Mouse (Mus musculus): ENCODE results near the gene 1700109H08Rik. TPM values are rescaled to one million over a fixed set of nuclear protein-coding genes. Genes with fewer than 3 reads are reported as not detected.
"Not testable (repeated sequence)": the region's sequence is repeated elsewhere in the genome, so short reads cannot be mapped to it uniquely, and the experiment has no call there.

Gene 1700109H08Rik
- polyA plus RNA-seq, 1 experiment from 2014 or later: 3.0 TPM

GRCm38 (mm10) chr5:3600790-3601189 lies 29.4 kb downstream of the 1700109H08Rik start:
- Histone ChIP-seq H3K9me3 (no peaks in the 10 kb centered on the region), H3K27ac (no peak overlapping the region), H3K4me1 (0 out of 2 replicates have a peak, but pooled peaks cover 3% of the 10 kb centered on the region), H3K4me3 (no peak overlapping the region), H3K4me2 (replicated peaks) (no peak overlapping the region), H3K36me3 (peaks cover 10% of the 10 kb centered on the region), H3K9ac (no peak overlapping the region), H3K27me3 (no peaks in the 10 kb centered on the region)
- ATAC-seq (ENCODE audit: insufficient number of reproducible peaks, insufficient read depth, low FRiP score, low TSS enrichment): no peak
- 87% methylated on average over 3 of the region's 3 CpGs for WGBS

GRCm38 (mm10) chr5:3607114-3607513 lies 35.7 kb downstream of the 1700109H08Rik start:
- Histone ChIP-seq H3K4me3 (no peak overlapping the region), H3K9me3 (no peaks in the 10 kb centered on the region), H3K27ac (no peak overlapping the region), H3K36me3 (peaks cover 33% of the 10 kb centered on the region), H3K9ac (no peak overlapping the region), H3K4me2 (replicated peaks) (no peak overlapping the region), H3K27me3 (no peaks in the 10 kb centered on the region), H3K4me1 (no peaks in the 10 kb centered on the region)
- no peak for ATAC-seq (ENCODE audit: insufficient number of reproducible peaks, insufficient read depth, low FRiP score, low TSS enrichment)
- WGBS: 94% methylated on average over 9 of the region's 9 CpGs

- Histone ChIP-seq H3K9ac (no peak overlapping the region), H3K4me1 (no peaks in the 10 kb centered on the region), H3K4me3 (no peak overlapping the region), H3K9me3 (no peaks in the 10 kb centered on the region), H3K36me3 (peaks cover 42% of the 10 kb centered on the region), H3K4me2 (replicated peaks) (no peak overlapping the region), H3K27me3 (no peaks in the 10 kb centered on the region), H3K27ac (no peak overlapping the region)
- WGBS: 94% methylated on average over 7 of the region's 7 CpGs
- no peak for ATAC-seq (ENCODE audit: insufficient number of reproducible peaks, insufficient read depth, low FRiP score, low TSS enrichment)
Observed at GRCm38 (mm10) chr5:3609241-3609640, 37.9 kb downstream of the 1700109H08Rik start.

- peaks cover 28% of the 10 kb centered on the region for H3K36me3 ChIP-seq
- ATAC-seq (ENCODE audit: insufficient number of reproducible peaks, insufficient read depth, low FRiP score, low TSS enrichment): not testable (repeated sequence)
- 89% methylated on average over 2 of the region's 2 CpGs for WGBS
Observed at GRCm38 (mm10) chr5:3611835-3612234, 40.5 kb downstream of the 1700109H08Rik start.

GRCm38 (mm10) chr5:3620486-3620885 lies 49.1 kb downstream of the 1700109H08Rik start:
- H3K4me2 ChIP-seq (replicated peaks): no peak overlapping the region
- ATAC-seq (ENCODE audit: insufficient number of reproducible peaks, insufficient read depth, low FRiP score, low TSS enrichment): no peak
- no peak overlapping the region for H3K4me3 ChIP-seq
- 91% methylated on average over 7 of the region's 7 CpGs for WGBS
- H3K9ac ChIP-seq: no peak overlapping the region
- no peaks in the 10 kb centered on the region for H3K4me1 ChIP-seq
- H3K27me3 ChIP-seq: no peaks in the 10 kb centered on the region
- no peak overlapping the region for H3K27ac ChIP-seq
- H3K9me3 ChIP-seq: no peaks in the 10 kb centered on the region
- H3K36me3 ChIP-seq: peaks cover 42% of the 10 kb centered on the region

More at GRCm38 (mm10) chr5:3611835-3612234, 40.5 kb downstream of the 1700109H08Rik start:
- H3K27ac ChIP-seq; H3K4me1 ChIP-seq; H3K27me3 ChIP-seq; H3K9me3 ChIP-seq; H3K4me3 ChIP-seq; H3K9ac ChIP-seq; H3K4me2 ChIP-seq (replicated peaks): not testable (repeated sequence)

- no peak overlapping the region for H3K9ac ChIP-seq
- no peaks in the 10 kb centered on the region for H3K4me1 ChIP-seq
- H3K9me3 ChIP-seq: no peaks in the 10 kb centered on the region
- H3K27ac ChIP-seq: no peak overlapping the region
- no peak overlapping the region for H3K4me3 ChIP-seq
- no peaks in the 10 kb centered on the region for H3K27me3 ChIP-seq
- WGBS: 82% methylated on average over 5 of the region's 5 CpGs
- H3K36me3 ChIP-seq: peaks cover 25% of the 10 kb centered on the region
- H3K4me2 ChIP-seq (replicated peaks): no peak overlapping the region
- ATAC-seq (ENCODE audit: insufficient number of reproducible peaks, insufficient read depth, low FRiP score, low TSS enrichment): no peak
Observed at GRCm38 (mm10) chr5:3630055-3630454, 58.7 kb downstream of the 1700109H08Rik start.

GRCm38 (mm10) chr5:3631512-3632271 lies 60.3 kb downstream of the 1700109H08Rik start:
- ATAC-seq (ENCODE audit: insufficient number of reproducible peaks, insufficient read depth, low FRiP score, low TSS enrichment): no peak
- Histone ChIP-seq H3K4me1 (no peaks in the 10 kb centered on the region), H3K27me3 (no peaks in the 10 kb centered on the region), H3K4me3 (no peak overlapping the region), H3K27ac (no peak overlapping the region), H3K4me2 (replicated peaks) (no peak overlapping the region), H3K36me3 (peaks cover 29% of the 10 kb centered on the region), H3K9ac (no peak overlapping the region), H3K9me3 (no peaks in the 10 kb centered on the region)
- WGBS: 77% methylated on average over 16 of the region's 16 CpGs

- H3K36me3 ChIP-seq: peaks cover 24% of the 10 kb centered on the region
- H3K27ac ChIP-seq: no peak overlapping the region
- H3K4me1 ChIP-seq: no peaks in the 10 kb centered on the region
- WGBS: 78% methylated on average over 5 of the region's 5 CpGs
- no peak overlapping the region for H3K9ac ChIP-seq
- no peak overlapping the region for H3K4me3 ChIP-seq
- H3K9me3 ChIP-seq: no peaks in the 10 kb centered on the region
- H3K4me2 ChIP-seq (replicated peaks): no peak overlapping the region
- H3K27me3 ChIP-seq: no peaks in the 10 kb centered on the region
- ATAC-seq (ENCODE audit: insufficient number of reproducible peaks, insufficient read depth, low FRiP score, low TSS enrichment): no peak
Observed at GRCm38 (mm10) chr5:3632285-3632684, 60.9 kb downstream of the 1700109H08Rik start.

GRCm38 (mm10) chr5:3633315-3633714 lies 61.9 kb downstream of the 1700109H08Rik start:
- Histone ChIP-seq H3K27ac (no peak overlapping the region), H3K36me3 (peaks cover 24% of the 10 kb centered on the region), H3K4me3 (no peak overlapping the region), H3K9me3 (no peaks in the 10 kb centered on the region), H3K4me1 (no peaks in the 10 kb centered on the region), H3K9ac (no peak overlapping the region), H3K27me3 (no peaks in the 10 kb centered on the region), H3K4me2 (replicated peaks) (no peak overlapping the region)
- ATAC-seq (ENCODE audit: insufficient number of reproducible peaks, insufficient read depth, low FRiP score, low TSS enrichment): no peak
- WGBS: 95% methylated on average over 13 of the region's 13 CpGs

- Histone ChIP-seq H3K27ac (no peak overlapping the region), H3K4me2 (replicated peaks) (no peak overlapping the region), H3K9ac (no peak overlapping the region), H3K36me3 (peaks cover 24% of the 10 kb centered on the region), H3K9me3 (no peaks in the 10 kb centered on the region), H3K4me3 (no peak overlapping the region), H3K4me1 (no peaks in the 10 kb centered on the region), H3K27me3 (no peaks in the 10 kb centered on the region)
- no peak for ATAC-seq (ENCODE audit: insufficient number of reproducible peaks, insufficient read depth, low FRiP score, low TSS enrichment)
- 76% methylated on average over 4 of the region's 4 CpGs for WGBS
Observed at GRCm38 (mm10) chr5:3633951-3634350, 62.6 kb downstream of the 1700109H08Rik start.

Measured in embryonic facial prominence, embryonic 12.5 days (tissue).